Comparison of ENCODE assay signal across 8 mouse cellular contexts in the genomic region with DNA sequence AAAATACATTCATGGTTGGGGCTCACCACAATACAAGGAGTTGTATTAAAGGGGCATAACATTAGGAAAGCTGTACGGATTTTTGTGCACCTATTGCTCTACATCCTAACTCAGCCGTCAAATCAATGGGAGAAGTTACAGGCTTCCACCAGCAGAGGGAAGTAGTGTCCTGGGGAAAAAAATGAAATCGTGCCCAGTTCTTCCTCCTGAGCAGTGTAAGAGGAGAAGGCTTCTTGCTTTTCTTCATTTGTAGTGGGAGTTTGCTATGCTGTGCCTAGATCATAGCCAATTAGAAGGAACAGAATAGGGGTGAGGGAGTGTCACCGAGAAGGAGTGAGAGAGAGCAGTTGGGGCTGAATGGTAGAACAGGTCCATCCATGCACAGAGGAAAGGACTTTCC.
DNase-seq lines count a peak whose midpoint lies in the region; ATAC-seq lines count a peak whose summit lies in the region.

No protein-coding gene starts in this region.

- peak; percentile 93 for ATAC-seq in forebrain, embryonic 15.5 days (replicated peaks)

- H3K9ac ChIP-seq in forebrain, embryonic 15.5 days (replicated peaks), result no peak overlapping the region

- no peak overlapping the region for H3K4me2 ChIP-seq in forebrain, embryonic 15.5 days (replicated peaks)

- peak; percentile 82 for DNase-seq in NIH3T3 (ENCODE audit: low read depth)
- peak; percentile 15 to 35 for DNase-seq in cerebellum, adult 18-20 months
- peak; percentile 64 for DNase-seq in hindbrain, embryonic 10.5 days (ENCODE audit: low spot score)
- DNase-seq in layer of hippocampus, adult 18-20 months (ENCODE audit: low spot score in 2 of 2), result peak; percentile 41 to 79
- DNase-seq in lung, adult 18-20 months, result peak; percentile 28 to 45
- DNase-seq in ovary, postnatal 14 days (ENCODE audit: low spot score), result peak; percentile 67
- DNase-seq in spleen, adult 12 weeks (ENCODE audit: low spot score), result no peak

- no peaks in the 10 kb centered on the region for H3K27me3 ChIP-seq in forebrain, embryonic 15.5 days
- no peaks in the 10 kb centered on the region for H3K27me3 ChIP-seq in hindbrain, embryonic 10.5 days (ENCODE audit: insufficient read depth, poor library complexity, severe bottlenecking)

- H3K4me1 ChIP-seq in forebrain, embryonic 15.5 days, result no peaks in the 10 kb centered on the region
- peaks cover 9% of the 10 kb centered on the region; the same call in 1 of the 2 replicates for H3K4me1 ChIP-seq in hindbrain, embryonic 10.5 days (replicated peaks)

- H3K4me3 ChIP-seq in forebrain, embryonic 15.5 days, result no peak overlapping the region
- H3K4me3 ChIP-seq in hindbrain, embryonic 10.5 days, result no peak overlapping the region

- WGBS in forebrain, embryonic 15.5 days, result 11% methylated on average over 4 of the region's 4 CpGs
- 25% methylated on average over 4 of the region's 4 CpGs for WGBS in hindbrain, embryonic 10.5 days

- no peaks in the 10 kb centered on the region for H3K9me3 ChIP-seq in forebrain, embryonic 15.5 days
- H3K9me3 ChIP-seq in hindbrain, embryonic 10.5 days, result no peaks in the 10 kb centered on the region

- no peak overlapping the region for H3K27ac ChIP-seq in forebrain, embryonic 15.5 days (replicated peaks)
- H3K27ac ChIP-seq in hindbrain, embryonic 10.5 days, result no peak overlapping the region

- no peaks in the 10 kb centered on the region for H3K36me3 ChIP-seq in forebrain, embryonic 15.5 days
- H3K36me3 ChIP-seq in hindbrain, embryonic 10.5 days, result no peaks in the 10 kb centered on the region
